Mouse (Mus musculus) left cerebral cortex, postnatal 10 days (tissue): ENCODE measurements around the gene Kcnk6. TPM values are rescaled to one million over a fixed set of nuclear protein-coding genes. Genes with fewer than 3 reads are reported as not detected.
A peak's percentile ranks its signal among the peaks of the same experiment; 100 is the strongest.

ENCODE experiments used
- DNase-seq, 2 experiments: peaks; one replicate each; pipeline ENCODE4 v3.0.0; 2021 to 2022; ENCODE audit warnings: low spot score in 2 of 2, mixed read lengths in 1 of 2; ENCODE audit errors: extremely low spot score in 1 of 2
- intact Hi-C: fragments of 180-260 bp; cut with DNase I; formaldehyde crosslinking; loops from one replicate; pipeline ENCODE4 v1.15.1; 2025
- total RNA-seq, 2 experiments: library from RNA; stranded (reverse); gene quantifications; 2 replicates each; pipeline ENCODE4 v1.2.3; 2021

The Kcnk6 gene
- total RNA-seq, result 1 to 10 TPM; 1.9 to 3.6 TPM

DNA sequence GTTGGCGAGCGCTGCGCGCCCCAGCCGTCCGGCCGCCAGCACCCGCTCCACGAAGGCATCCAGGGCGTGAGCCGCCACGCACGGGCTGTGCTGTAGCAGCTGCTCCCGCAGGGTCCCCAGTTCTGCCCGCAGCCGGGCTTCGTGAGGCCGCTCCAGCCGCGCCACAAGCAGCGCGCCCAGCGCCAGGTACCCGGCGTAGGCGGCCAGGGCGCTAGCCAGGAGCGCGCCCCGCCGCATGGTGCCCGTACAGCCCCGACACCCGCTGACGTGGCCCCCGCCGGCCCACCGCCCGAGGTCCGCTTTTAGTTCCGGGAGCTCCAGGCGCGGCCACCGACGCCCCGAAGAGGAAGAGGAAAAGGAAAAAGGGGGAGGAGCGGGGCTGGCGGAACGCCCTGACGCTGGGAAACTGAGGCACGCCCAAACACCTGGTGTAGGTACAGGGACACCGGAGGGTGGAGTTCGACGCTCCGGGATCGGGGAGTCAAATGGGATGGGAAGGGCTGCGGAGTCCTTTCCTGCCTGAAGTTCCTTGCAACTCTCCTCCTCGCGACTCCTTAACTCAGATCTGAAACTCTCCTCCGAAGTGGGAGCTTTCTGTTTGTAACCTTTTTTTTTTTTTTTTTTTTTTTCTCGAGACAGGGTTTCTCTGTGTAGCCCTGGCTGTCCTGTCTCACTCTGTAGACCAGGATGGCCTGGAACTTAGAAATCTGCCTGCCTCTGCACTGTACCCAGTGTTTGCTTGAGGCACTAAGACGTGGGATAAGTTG, at the start of gene Kcnk6:
TSS of gene Kcnk6 (minus strand) at position 269 of the 767 bp plus-strand sequence.
- DNase-seq, result peak in 1 of 2 experiments; percentile 69
- intact Hi-C loops, result loop anchor here (5.0 kb wide), 1 partner anchor 50 kb away; the partner anchor contains the start of gene Psmd8

DNA sequence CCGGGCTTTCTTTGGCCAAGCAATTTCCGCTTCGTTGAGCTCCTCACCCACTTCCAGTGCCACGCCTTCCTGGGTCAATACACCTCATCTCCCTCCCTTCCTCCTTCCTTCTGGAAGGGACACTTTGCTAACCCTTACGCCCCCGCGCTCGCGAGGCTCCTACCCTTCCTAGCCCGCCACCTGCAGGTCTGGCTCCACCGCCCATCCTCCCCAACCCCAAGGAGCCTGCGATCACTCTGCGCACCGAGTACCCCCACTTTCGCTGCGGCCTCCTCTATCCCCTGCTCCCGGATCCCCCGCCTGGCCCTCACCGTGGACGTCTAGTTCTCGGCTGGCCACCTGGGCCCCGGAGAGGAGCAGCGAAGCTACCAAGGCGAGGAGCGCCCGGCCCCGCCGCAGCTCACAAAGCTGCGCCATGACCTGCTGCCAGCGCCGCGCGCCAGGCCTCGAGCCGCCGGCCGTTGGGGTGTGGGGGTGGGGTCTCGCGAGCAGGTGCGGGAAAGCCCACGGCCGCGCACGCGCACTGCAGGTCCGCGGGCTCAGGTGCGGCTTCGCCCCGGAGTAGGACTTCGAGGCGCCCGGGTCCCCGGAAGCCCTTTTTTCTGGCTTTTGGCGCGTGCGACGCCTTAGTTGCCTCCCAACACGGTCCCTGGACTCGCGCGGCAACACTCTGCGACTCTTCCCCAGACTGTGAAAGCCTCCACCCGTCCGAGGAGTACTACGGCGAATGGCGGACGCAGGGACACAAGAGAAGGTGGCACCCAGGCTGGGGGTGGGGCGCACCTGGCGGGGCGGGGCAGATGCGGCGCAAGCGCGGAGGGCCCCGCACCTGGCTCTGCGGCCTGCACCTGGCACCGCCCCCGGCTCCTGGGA, 49.1 kb upstream of the Kcnk6 start, which contains the start of gene Spint2:
TSS of gene Spint2 (minus strand) at position 712 of the 873 bp plus-strand sequence.
- intact Hi-C loops, result no loop called here
- DNase-seq, result peak in 1 of 2 experiments; percentile 64

GRCm38 (mm10) chr7:29280801-29281200, 48.5 kb upstream of the Kcnk6 start:
- intact Hi-C loops, result no loop called here

GRCm38 (mm10) chr7:29279924-29280323, 47.6 kb upstream of the Kcnk6 start:
- intact Hi-C loops, result no loop called here
- no peak for DNase-seq

More at GRCm38 (mm10) chr7:29280801-29281200, 48.5 kb upstream of the Kcnk6 start:
- no peak for DNase-seq

DNA sequence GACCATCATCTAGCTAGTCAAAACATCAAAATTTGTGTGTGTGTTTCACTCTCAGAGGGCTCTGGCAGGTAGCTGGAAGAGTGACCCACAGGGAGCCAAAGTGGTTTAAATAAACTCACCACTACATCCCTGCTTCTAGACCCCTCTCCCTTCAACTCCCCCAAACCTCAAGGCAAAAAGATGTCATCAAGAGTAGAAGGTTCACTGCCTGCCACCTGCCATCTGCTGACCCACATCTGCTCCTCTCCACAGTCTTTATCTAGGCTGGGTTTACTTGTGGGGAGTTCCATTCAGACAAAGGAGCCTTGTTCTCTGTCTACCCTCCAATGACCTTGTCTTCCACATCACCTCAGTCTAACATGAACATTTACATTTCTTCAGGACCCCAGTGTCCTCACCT, 46.9 kb upstream of the Kcnk6 start:
- intact Hi-C loops, result no loop called here
- DNase-seq, result no peak

GRCm38 (mm10) chr7:29277510-29277909, 45.2 kb upstream of the Kcnk6 start:
- intact Hi-C loops, result no loop called here
- no peak for DNase-seq

GRCm38 (mm10) chr7:29276715-29277114, 44.4 kb upstream of the Kcnk6 start:
- DNase-seq, result no peak
- intact Hi-C loops, result no loop called here

- intact Hi-C loops, result no loop called here
- no peak for DNase-seq
Measured at GRCm38 (mm10) chr7:29271687-29272465, 39.6 kb upstream of the Kcnk6 start.

GRCm38 (mm10) chr7:29270445-29270844, 38.1 kb upstream of the Kcnk6 start:
- DNase-seq, result no peak
- intact Hi-C loops, result no loop called here

DNA sequence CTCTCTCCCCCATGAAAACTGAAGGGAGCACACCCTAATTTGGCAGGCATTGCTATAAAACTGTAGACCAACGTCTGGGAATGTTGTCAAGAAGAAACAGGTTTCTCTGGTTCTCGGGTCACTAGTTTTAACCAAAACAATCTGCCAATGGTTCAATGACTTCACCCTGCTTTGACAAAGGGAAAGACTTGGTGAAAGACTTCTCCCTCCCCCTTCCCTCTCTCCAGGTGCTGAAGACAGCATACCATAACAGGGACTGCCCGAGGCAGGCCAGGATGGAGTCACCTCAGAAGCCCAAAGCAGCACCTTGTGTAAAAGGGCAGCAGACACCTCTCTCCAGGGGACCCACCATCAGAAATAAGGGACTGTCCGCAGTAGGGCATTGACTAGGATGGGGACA, 34.6 kb upstream of the Kcnk6 start:
- intact Hi-C loops, result no loop called here
- no peak for DNase-seq

DNA sequence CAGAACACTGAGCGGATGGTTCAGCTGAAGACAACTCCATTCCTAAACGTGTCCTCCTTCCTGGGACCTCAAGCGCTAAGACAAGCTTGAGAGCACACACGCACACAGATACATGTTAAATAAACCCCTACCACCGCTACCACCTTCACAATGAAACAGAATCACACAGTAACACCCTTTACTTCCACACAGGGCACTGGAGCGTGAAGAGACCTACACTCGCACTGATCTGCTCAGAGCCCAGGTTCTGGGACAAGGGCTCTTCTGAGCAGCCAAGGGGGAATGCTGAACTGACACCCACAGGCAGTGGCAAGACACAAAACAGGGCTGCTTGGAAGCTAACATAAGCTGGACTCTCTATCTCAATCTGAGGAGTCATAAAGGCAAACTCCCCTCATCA, 33.3 kb upstream of the Kcnk6 start:
- no peak for DNase-seq
- intact Hi-C loops, result no loop called here

GRCm38 (mm10) chr7:29263831-29264230, 31.5 kb upstream of the Kcnk6 start:
- DNase-seq, result no peak
- intact Hi-C loops, result no loop called here

- no peak for DNase-seq
- intact Hi-C loops, result no loop called here
Measured at GRCm38 (mm10) chr7:29262151-29262550, 29.8 kb upstream of the Kcnk6 start.

- intact Hi-C loops, result no loop called here
- no peak for DNase-seq
Measured at GRCm38 (mm10) chr7:29259781-29260730, 27.7 kb upstream of the Kcnk6 start.

- DNase-seq, result no peak
- intact Hi-C loops, result no loop called here
Measured at GRCm38 (mm10) chr7:29257368-29257767, 25.1 kb upstream of the Kcnk6 start.

- DNase-seq, result no peak
- intact Hi-C loops, result no loop called here
Measured at GRCm38 (mm10) chr7:29255875-29256274, 23.6 kb upstream of the Kcnk6 start.

DNA sequence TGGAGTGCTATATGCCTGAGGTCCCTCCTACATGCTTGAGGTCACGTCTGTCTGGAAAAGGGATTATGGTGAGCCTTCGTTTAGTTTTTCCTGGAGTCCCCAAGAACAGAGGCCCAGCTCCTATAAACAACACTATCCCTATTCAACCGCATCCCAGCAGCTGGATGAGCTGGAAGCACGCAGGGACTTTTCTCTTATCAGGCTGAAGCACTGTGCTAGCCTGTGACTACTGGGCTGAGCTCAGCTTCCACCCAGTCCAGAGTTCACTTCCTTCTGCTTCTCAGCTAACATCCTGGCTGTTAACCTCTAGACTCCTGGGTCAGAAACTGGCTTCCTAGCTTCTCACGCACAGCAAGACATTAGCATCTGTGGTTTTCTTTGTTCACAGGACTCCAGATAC, 21.5 kb upstream of the Kcnk6 start:
- intact Hi-C loops, result no loop called here
- DNase-seq, result no peak

DNA sequence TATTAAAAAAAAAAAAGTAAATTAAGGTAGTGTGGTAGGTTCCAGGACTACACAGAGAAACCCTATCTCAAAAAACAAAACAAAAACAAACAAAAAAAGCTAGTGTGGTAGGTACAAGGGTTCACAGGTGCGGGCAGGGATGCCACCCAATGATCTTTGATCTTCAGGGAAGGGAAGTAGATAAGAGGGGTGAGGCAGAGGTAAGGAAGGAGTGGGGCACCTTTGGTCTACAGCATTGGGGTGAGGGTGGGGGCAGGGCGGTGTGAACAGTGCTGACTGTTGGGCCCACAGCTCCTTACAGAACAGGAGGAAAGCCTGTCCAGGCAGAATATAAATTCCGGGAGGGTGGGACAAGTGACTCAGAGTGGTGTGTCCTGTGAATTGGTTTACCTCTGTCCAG, 18.9 kb upstream of the Kcnk6 start:
- DNase-seq, result no peak
- intact Hi-C loops, result no loop called here
